Mouse (Mus musculus) forebrain, embryonic 16.5 days (tissue): ENCODE results near the gene Gm5862. TPM values are rescaled to one million over a fixed set of nuclear protein-coding genes. Genes with fewer than 3 reads are reported as not detected.
"Not testable (repeated sequence)": the region's sequence is repeated elsewhere in the genome, so short reads cannot be mapped to it uniquely, and the experiment has no call there.

Experiments used
- ATAC-seq: fragments of 200-750 bp; cut with Nextera tagmentation; 2 replicates; pipeline ENCODE4 v1.8.0; 2017; ENCODE audit warnings: mild to moderate bottlenecking, moderate library complexity
- H3K27ac ChIP-seq: fragments of 300-500 bp; sonication (generic); 2 replicates; pipeline ENCODE4 v1.5.1; 2014; ENCODE audit warnings: low read length, control low read depth
- H3K27me3 ChIP-seq: fragments of 300-500 bp; sonication (generic); replicated peaks from 2 replicates; pipeline ENCODE4 v1.6.1; 2014; ENCODE audit warnings: low read length; ENCODE audit not compliant: control insufficient read depth, insufficient read depth
- H3K36me3 ChIP-seq: fragments of 300-500 bp; sonication (generic); 2 replicates; pipeline ENCODE4 v1.6.1; 2014; ENCODE audit not compliant: control insufficient read depth, insufficient read depth
- H3K4me1 ChIP-seq: fragments of 300-500 bp; sonication (generic); replicated peaks from 2 replicates; pipeline ENCODE4 v1.6.1; 2014; ENCODE audit warnings: low read length; ENCODE audit not compliant: control insufficient read depth, insufficient read depth
- H3K4me2 ChIP-seq: fragments of 300-500 bp; sonication (generic); 2 replicates; pipeline ENCODE4 v1.6.1; 2014; ENCODE audit warnings: mild to moderate bottlenecking, low read length, control low read depth
- H3K4me3 ChIP-seq: fragments of 300-500 bp; sonication (generic); replicated peaks from 2 replicates; pipeline ENCODE4 v1.5.1; 2014; ENCODE audit warnings: mild to moderate bottlenecking, low read length, control low read depth
- H3K9ac ChIP-seq: fragments of 300-500 bp; sonication (generic); replicated peaks from 2 replicates; pipeline ENCODE4 v1.6.1; 2014; ENCODE audit warnings: low read depth, low read length, control low read depth
- H3K9me3 ChIP-seq: fragments of 300-500 bp; sonication (generic); 2 replicates; pipeline ENCODE4 v1.6.1; 2016; ENCODE audit warnings: low read length; ENCODE audit not compliant: control insufficient read depth
- WGBS: fragments of 180-500 bp; shearing (Covaris S2); extraction: QIAGEN DNeasy Blood & Tissue Kit; methylation state at CpG from one replicate; pipeline ENCODE4 v1.1.7; 2014; 5-methylcytosine and 5-hydroxymethylcytosine counted together
- polyA plus RNA-seq: library from polyadenylated mRNA; unstranded; fragments of >200 nt; fragmentation: Nextera tagmentation; extraction: Ambion mirVana; gene quantifications from 2 replicates; pipeline ENCODE4 v1.2.1, GENCODE M21; 2015

Gm5862 gene
- not detected in 2 replicates for polyA plus RNA-seq

GRCm38 (mm10) chr5:26022816-26023215, at the start of gene Gm5862:
Gene Gm5862, minus strand, starts transcription at chr5:26022916.
- not testable (repeated sequence) for H3K4me2 ChIP-seq, H3K9me3 ChIP-seq, H3K4me3 ChIP-seq, H3K9ac ChIP-seq, H3K36me3 ChIP-seq, ATAC-seq, H3K27ac ChIP-seq, H3K4me1 ChIP-seq, H3K27me3 ChIP-seq
- no CpG with 5 or more reads among the region's 3 CpGs for WGBS

GRCm38 (mm10) chr5:26070716-26071115, 48.0 kb upstream of the Gm5862 start:
- no peak for ATAC-seq
- no peak overlapping the region for H3K27ac ChIP-seq
- no peaks in the 10 kb centered on the region for H3K36me3 ChIP-seq
- H3K4me1 ChIP-seq: no peaks in the 10 kb centered on the region
- no peak overlapping the region for H3K4me2 ChIP-seq
- WGBS: 89% methylated on average over 24 of the region's 24 CpGs
- no peaks in the 10 kb centered on the region for H3K9me3 ChIP-seq
- no peak overlapping the region for H3K4me3 ChIP-seq
- no peaks in the 10 kb centered on the region for H3K27me3 ChIP-seq
- H3K9ac ChIP-seq: no peak overlapping the region

GRCm38 (mm10) chr5:26058481-26058880, 35.8 kb upstream of the Gm5862 start, which contains the start of gene Gm7347:
Gene Gm7347, minus strand, starts transcription at chr5:26058581.
- not testable (repeated sequence) for H3K36me3 ChIP-seq, H3K27me3 ChIP-seq, ATAC-seq, H3K9ac ChIP-seq, H3K4me2 ChIP-seq, H3K27ac ChIP-seq, H3K4me3 ChIP-seq, H3K4me1 ChIP-seq, H3K9me3 ChIP-seq
- no CpG with 5 or more reads among the region's 2 CpGs for WGBS

GRCm38 (mm10) chr5:26039458-26039857, 16.7 kb upstream of the Gm5862 start, which contains the start of gene Speer4a:
Gene Speer4a, minus strand, starts transcription at chr5:26039558.
- H3K36me3 ChIP-seq, ATAC-seq, H3K9ac ChIP-seq, H3K4me3 ChIP-seq, H3K4me1 ChIP-seq, H3K27me3 ChIP-seq, H3K27ac ChIP-seq, H3K9me3 ChIP-seq, H3K4me2 ChIP-seq: not testable (repeated sequence)
- 78% methylated on average over 2 of the region's 2 CpGs for WGBS

GRCm38 (mm10) chr5:26007697-26008096, 15.0 kb downstream of the Gm5862 start:
- not testable (repeated sequence) for H3K9me3 ChIP-seq, H3K27me3 ChIP-seq, H3K9ac ChIP-seq, H3K4me1 ChIP-seq, H3K36me3 ChIP-seq, H3K4me3 ChIP-seq, ATAC-seq, H3K27ac ChIP-seq, H3K4me2 ChIP-seq
- WGBS: 69% methylated on average over 6 of the region's 7 CpGs

- not testable (repeated sequence) for H3K36me3 ChIP-seq, H3K27me3 ChIP-seq, H3K4me1 ChIP-seq, H3K9me3 ChIP-seq, H3K27ac ChIP-seq
- ATAC-seq: peak; percentile 90
- Histone ChIP-seq H3K4me3 (peak overlapping the region; percentile 39), H3K4me2 (peak overlapping the region; percentile 56), H3K9ac (peak overlapping the region; percentile 27)
- WGBS: 17% methylated on average over 41 of the region's 45 CpGs
Measured at GRCm38 (mm10) chr5:26006937-26007695, 15.6 kb downstream of the Gm5862 start.

GRCm38 (mm10) chr5:26004698-26005097, 18.0 kb downstream of the Gm5862 start, which contains the start of gene Gm1979:
Gene Gm1979, minus strand, starts transcription at chr5:26004798.
- H3K4me3 ChIP-seq, H3K27me3 ChIP-seq, H3K36me3 ChIP-seq, ATAC-seq, H3K9ac ChIP-seq, H3K9me3 ChIP-seq, H3K4me2 ChIP-seq, H3K27ac ChIP-seq, H3K4me1 ChIP-seq: not testable (repeated sequence)
- WGBS: 100% methylated on average over 1 of the region's 2 CpGs

- WGBS: no CpG with 5 or more reads among the region's 3 CpGs
- H3K4me2 ChIP-seq, H3K27me3 ChIP-seq, H3K27ac ChIP-seq, H3K9me3 ChIP-seq, H3K4me3 ChIP-seq, H3K9ac ChIP-seq, H3K4me1 ChIP-seq, H3K36me3 ChIP-seq, ATAC-seq: not testable (repeated sequence)
Measured at GRCm38 (mm10) chr5:25988550-25988949, 34.2 kb downstream of the Gm5862 start, which contains the start of gene Gm21698. Gene Gm21698, minus strand, starts transcription at chr5:25988650.

- no CpG with 5 or more reads among the region's 2 CpGs for WGBS
- not testable (repeated sequence) for H3K4me1 ChIP-seq
Measured at GRCm38 (mm10) chr5:25972563-25972962, 50.2 kb downstream of the Gm5862 start, which contains the start of gene Gm21680. Gene Gm21680, minus strand, starts transcription at chr5:25972663.

More at GRCm38 (mm10) chr5:25972563-25972962, 50.2 kb downstream of the Gm5862 start, which contains the start of gene Gm21680:
- H3K36me3 ChIP-seq, H3K27me3 ChIP-seq, H3K9me3 ChIP-seq, H3K4me3 ChIP-seq, H3K9ac ChIP-seq, ATAC-seq, H3K27ac ChIP-seq, H3K4me2 ChIP-seq: not testable (repeated sequence)
